Mouse (Mus musculus) heart, adult 2 months (tissue): ENCODE results near the gene Anln.

Experiments used
- CTCF ChIP-seq: fragments of 200-600 bp; IDR thresholded peaks from 2 replicates; pipeline ENCODE4 v1.8.1; 2022; ENCODE audit warnings: antibody characterized with exemption, mild to moderate bottlenecking, moderate library complexity
- POLR2A ChIP-seq: fragments of 200-500 bp; IDR thresholded peaks from 2 replicates; pipeline ENCODE4 v1.6.1; 2011; ENCODE audit warnings: mild to moderate bottlenecking, low read depth, low read length, control low read depth; ENCODE audit not compliant: insufficient read depth

DNA sequence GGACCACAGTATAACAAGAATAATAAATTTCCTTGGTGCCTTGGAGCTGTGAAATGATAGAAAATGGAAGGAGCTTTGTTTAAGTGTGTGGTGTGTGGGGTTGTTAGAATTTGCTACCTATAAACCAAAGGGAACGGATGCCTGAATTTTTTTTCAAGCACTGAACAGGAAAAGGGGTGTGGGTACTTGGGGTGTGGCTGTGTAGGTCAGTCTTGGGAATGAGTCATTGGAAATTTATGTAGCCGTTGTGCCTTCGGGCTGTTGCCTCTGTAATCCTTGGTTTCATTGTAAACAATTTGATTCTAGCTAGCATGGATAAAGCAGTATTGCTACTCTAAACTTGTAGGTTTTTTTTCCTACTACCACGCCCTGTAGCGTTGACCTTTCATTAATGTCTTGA is 1.4 kb upstream of the Anln start:
- TF ChIP-seq POLR2A (no peak), CTCF (no peak)
